In the genomic region with DNA sequence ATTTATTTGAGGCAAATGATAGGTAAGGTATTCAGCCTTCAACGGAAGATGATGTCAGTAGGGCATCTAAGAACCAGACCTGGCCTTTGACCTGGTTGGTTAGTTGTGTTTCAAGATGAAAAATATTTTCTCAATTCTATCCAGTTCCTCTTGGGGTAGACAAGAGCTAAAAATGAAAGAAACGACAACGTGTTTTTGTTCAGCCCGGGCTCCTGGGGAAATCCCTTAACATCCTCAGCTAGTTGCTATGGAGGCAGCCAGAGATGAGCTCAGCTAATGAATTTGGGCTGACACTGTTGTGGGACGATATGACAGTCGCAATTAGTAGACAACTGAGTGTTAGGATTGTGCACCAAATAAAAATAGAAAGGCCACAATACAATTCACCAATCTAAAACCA, we compare ENCODE assay signal across 11 mouse cellular contexts.
DNase-seq lines count a peak whose midpoint lies in the region; ATAC-seq and TF ChIP-seq lines count a peak whose summit lies in the region.
"Had no signal": no experiment of that assay in that cellular context is flagged by ENCODE, and none has a peak within 500 bp of the region (broad histone marks: within the 10 kb centered on the region; RNA-seq: fewer than 3 reads in every experiment).

No protein-coding gene starts in this region.

- H3K4me2 ChIP-seq in forebrain, embryonic 14.5 days (ENCODE audit: low read length) = no peak overlapping the region
- H3K4me2 ChIP-seq in midbrain, postnatal 0 days (ENCODE audit: low read depth, low read length, poor library complexity, severe bottlenecking) = no peak overlapping the region
- H3K4me2 ChIP-seq: embryonic facial prominence, embryonic 12.5 days had no signal

- no peaks in the 10 kb centered on the region for H3K9me3 ChIP-seq in forebrain, embryonic 10.5 days
- no peaks in the 10 kb centered on the region for H3K9me3 ChIP-seq in forebrain, embryonic 14.5 days (replicated peaks; ENCODE audit: control insufficient read depth, low read length)
- H3K9me3 ChIP-seq in midbrain, postnatal 0 days (ENCODE audit: low read length) = no peaks in the 10 kb centered on the region
- H3K9me3 ChIP-seq: embryonic facial prominence, embryonic 12.5 days had no signal

- no peak for DNase-seq in forebrain, embryonic 10.5 days (ENCODE audit: extremely low spot score, low spot score)
- DNase-seq in forebrain, embryonic 14.5 days (ENCODE audit: low spot score) = no peak
- no peak for DNase-seq in left cerebral cortex, adult 2 months (ENCODE audit: extremely low spot score in 1 of 2, low spot score in 2 of 2)
- DNase-seq in left cerebral cortex, adult 11 months (ENCODE audit: low spot score) = no peak
- peak; percentile 71 for DNase-seq in midbrain, postnatal 0 days (ENCODE audit: low spot score)
- DNase-seq in adrenal gland, postnatal 14 days = no peak
- DNase-seq in frontal cortex, adult 2 months (ENCODE audit: extremely low spot score in 1 of 2, low spot score in 1 of 2) = no peak
- DNase-seq: thymus, adult 18-20 months had no signal

- no peak overlapping the region for H3K9ac ChIP-seq in forebrain, embryonic 14.5 days (ENCODE audit: low read length)
- no peak overlapping the region for H3K9ac ChIP-seq in midbrain, postnatal 0 days (replicated peaks; ENCODE audit: low read length, poor library complexity, severe bottlenecking)
- H3K9ac ChIP-seq: embryonic facial prominence, embryonic 12.5 days had no signal

- TF ChIP-seq POLR2A in bone marrow, adult 2 months (IDR thresholded peaks at IDR 0.05; ENCODE audit: borderline replicate concordance, control insufficient read depth, low read depth, low read length) = no peak

- peaks cover 15% of the 10 kb centered on the region for H3K4me1 ChIP-seq in forebrain, embryonic 10.5 days
- peaks cover 4% of the 10 kb centered on the region; the same call in 1 of the 2 replicates for H3K4me1 ChIP-seq in forebrain, embryonic 14.5 days (ENCODE audit: control insufficient read depth, insufficient read depth, low read length)
- peaks cover 17% of the 10 kb centered on the region for H3K4me1 ChIP-seq in bone marrow, adult 2 months (ENCODE audit: control insufficient read depth, insufficient read depth, low read length)
- peaks cover 4% of the 10 kb centered on the region; the same call in 1 of the 2 replicates for H3K4me1 ChIP-seq in midbrain, postnatal 0 days (ENCODE audit: insufficient read depth, low read length)

- ATAC-seq in forebrain, embryonic 14.5 days = no peak
- ATAC-seq in midbrain, postnatal 0 days (ENCODE audit: low FRiP score) = peak; percentile 67

- 0 out of 2 replicates have a peak, but pooled peaks cover 3% of the 10 kb centered on the region for H3K27me3 ChIP-seq in forebrain, embryonic 10.5 days (ENCODE audit: poor library complexity, severe bottlenecking)
- no peaks in the 10 kb centered on the region for H3K27me3 ChIP-seq in forebrain, embryonic 14.5 days (replicated peaks; ENCODE audit: control insufficient read depth, insufficient read depth, low read length)
- no peaks in the 10 kb centered on the region for H3K27me3 ChIP-seq in midbrain, postnatal 0 days (ENCODE audit: insufficient read depth, low read length)
- H3K27me3 ChIP-seq: embryonic facial prominence, embryonic 12.5 days had no signal

- 0 out of 2 replicates have a peak overlapping the region, but pooled peaks have one; percentile 11 for H3K27ac ChIP-seq in forebrain, embryonic 10.5 days
- no peak overlapping the region for H3K27ac ChIP-seq in forebrain, embryonic 14.5 days (ENCODE audit: low read depth, low read length)
- H3K27ac ChIP-seq in left cerebral cortex, adult 2 months = peak overlapping the region; percentile 37
- H3K27ac ChIP-seq in bone marrow, adult 2 months (ENCODE audit: control insufficient read depth, insufficient read depth, low read depth, low read length, poor library complexity) = peak overlapping the region; percentile 10; the same call in 1 of the 2 replicates
- no peak overlapping the region for H3K27ac ChIP-seq in midbrain, postnatal 0 days (ENCODE audit: low read depth, low read length)

- intact Hi-C loops in left cerebral cortex, adult 2 months (cut with DNase I) = loop anchor here (5.0 kb wide), 1 partner anchor 80 kb away; the partner anchor contains the start of gene Bmp2k

- 83% methylated on average over 6 of the region's 6 CpGs for WGBS in forebrain, embryonic 10.5 days
- WGBS in forebrain, embryonic 14.5 days = 76% methylated on average over 6 of the region's 6 CpGs
- WGBS in bone marrow, adult 2 months = 22% methylated on average over 6 of the region's 6 CpGs
- WGBS in midbrain, postnatal 0 days = 42% methylated on average over 6 of the region's 6 CpGs

- H3K36me3 ChIP-seq in forebrain, embryonic 10.5 days (replicated peaks) = no peaks in the 10 kb centered on the region
- no peaks in the 10 kb centered on the region for H3K36me3 ChIP-seq in forebrain, embryonic 14.5 days (ENCODE audit: control insufficient read depth, insufficient read depth, low read length)
- no peaks in the 10 kb centered on the region for H3K36me3 ChIP-seq in midbrain, postnatal 0 days (ENCODE audit: insufficient read depth, low read length)
- H3K36me3 ChIP-seq: embryonic facial prominence, embryonic 12.5 days had no signal

- no peak overlapping the region for H3K4me3 ChIP-seq in forebrain, embryonic 10.5 days
- no peak overlapping the region for H3K4me3 ChIP-seq in forebrain, embryonic 14.5 days (ENCODE audit: low read depth, low read length)
- no peak overlapping the region for H3K4me3 ChIP-seq in left cerebral cortex, adult 2 months
- H3K4me3 ChIP-seq in bone marrow, adult 2 months (replicated peaks; ENCODE audit: control insufficient read depth, low read depth, low read length) = no peak overlapping the region
- no peak overlapping the region for H3K4me3 ChIP-seq in midbrain, postnatal 0 days (ENCODE audit: low read depth, low read length)
- H3K4me3 ChIP-seq: embryonic facial prominence, embryonic 12.5 days; myocyte had no signal

- TF ChIP-seq CTCF in left cerebral cortex, adult 2 months (IDR thresholded peaks at IDR 0.05) = no peak; the same call in 1 of the 2 replicates
- no peak for TF ChIP-seq CTCF in bone marrow, adult 2 months (IDR thresholded peaks at IDR 0.05; ENCODE audit: control insufficient read depth, insufficient read depth, low read length)
- peak; percentile 48 for TF ChIP-seq CTCF in midbrain, postnatal 0 days (IDR thresholded peaks at IDR 0.05)

Comparison
In these comparisons a context has a peak if more than half of its experiments do, and no peak if none do; other contexts are left out.
1. H3K27ac ChIP-seq: peak in forebrain, embryonic 10.5 days (single experiment), left cerebral cortex, adult 2 months (single experiment) and bone marrow, adult 2 months (single experiment); none in forebrain, embryonic 14.5 days (single experiment) and midbrain, postnatal 0 days (single experiment).